Mouse (Mus musculus) testis, postnatal 10 days (tissue): Measurements from ENCODE around the gene Trim69.

Experiments
- DNase-seq: peaks from one replicate; pipeline ENCODE4 v3.0.0; 2021; ENCODE audit warnings: low spot score

Trim69 gene

DNA sequence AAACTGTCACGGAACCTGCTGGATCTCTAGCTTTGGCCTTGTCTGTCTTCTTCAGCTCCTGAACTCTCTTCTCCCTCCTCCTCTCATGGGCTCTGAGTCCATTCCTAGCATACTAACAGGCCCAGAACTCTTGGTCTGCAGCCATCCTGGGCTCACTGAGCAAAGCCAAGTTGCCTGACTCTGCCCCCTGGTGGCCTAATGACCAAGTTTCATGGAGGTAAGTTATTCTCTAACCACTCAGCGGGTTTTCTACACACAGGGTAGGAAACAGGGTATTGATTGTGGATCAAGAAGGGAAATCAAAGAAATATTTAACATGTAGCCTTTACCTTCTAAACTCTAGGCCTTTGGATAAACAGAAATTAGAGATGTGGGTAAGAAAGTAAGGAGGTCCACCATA is at the start of gene Trim69:
Trim69 (plus strand) TSS at position 21 of the 400 bp plus-strand sequence.
- peak; percentile 89 for DNase-seq

DNA sequence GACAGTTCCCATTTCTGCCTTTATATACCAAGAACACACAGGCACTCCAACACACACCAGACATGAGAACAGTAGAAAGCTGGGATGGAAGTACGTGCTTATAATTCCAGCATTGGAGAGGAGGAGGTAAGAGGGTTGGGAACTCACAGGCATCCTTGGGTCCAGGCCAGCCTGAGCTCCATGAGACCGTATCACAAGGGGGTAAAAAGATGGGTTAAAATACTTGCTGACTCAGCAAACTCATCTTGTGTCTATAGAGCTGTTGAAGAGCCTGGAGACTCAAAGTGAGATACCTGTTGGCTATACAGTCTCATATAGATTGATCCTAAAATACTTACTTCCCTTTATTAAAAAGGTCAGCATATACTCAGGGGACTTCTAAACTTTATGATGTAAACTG is 43.6 kb upstream of the Trim69 start:
- DNase-seq, result no peak

DNA sequence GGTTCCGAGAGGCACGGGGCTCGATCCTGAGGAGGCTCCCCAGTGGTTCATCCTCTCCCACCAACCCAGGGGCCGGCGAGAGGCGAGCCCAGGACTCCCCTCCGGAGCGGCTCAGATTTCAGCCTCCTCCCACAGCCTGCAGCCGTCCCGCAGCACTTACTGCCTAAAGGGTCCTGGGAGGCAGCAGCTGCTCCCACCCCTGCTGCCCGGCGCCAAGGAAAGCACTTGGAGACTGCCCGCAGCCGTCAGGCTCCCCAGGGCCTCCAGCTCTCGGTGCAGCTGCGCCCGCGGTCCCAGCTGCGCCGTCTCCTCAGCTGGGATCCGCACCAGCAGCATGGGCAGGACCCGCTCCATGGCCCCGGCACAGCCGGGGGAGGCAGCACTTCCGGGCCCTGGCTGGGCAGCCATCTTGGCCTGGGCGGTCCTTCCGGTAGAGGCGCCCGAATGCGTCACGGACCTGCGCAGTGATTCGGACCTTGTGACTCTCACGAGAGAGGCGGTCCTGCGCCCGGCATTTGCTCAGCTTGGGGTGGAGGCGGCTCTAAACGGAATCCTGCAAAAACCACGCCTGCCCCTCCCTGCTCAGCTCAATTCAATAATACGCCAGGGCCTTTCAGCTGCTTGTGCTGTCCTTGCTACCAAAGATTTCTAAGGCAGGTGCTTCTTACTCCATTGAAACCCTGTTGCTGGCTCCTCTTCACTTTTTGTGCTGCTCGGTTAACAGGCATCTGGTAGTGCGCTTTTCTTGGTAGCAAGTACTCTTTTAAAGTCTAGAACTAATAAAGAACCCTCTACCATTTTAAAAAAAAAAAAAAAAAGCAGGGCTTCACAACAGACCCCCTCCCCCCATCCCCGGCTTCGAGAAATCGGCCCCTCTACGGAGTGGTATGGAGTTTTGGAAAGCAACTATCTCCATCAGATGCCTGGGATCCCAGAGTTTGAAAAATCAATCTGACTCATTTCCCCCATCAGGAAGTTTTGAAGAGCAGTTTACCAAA is 42.2 kb upstream of the Trim69 start, which contains the start of gene Spg11:
Spg11 (minus strand) TSS at position 426 of the 998 bp plus-strand sequence.
- peak; percentile 96 for DNase-seq

DNA sequence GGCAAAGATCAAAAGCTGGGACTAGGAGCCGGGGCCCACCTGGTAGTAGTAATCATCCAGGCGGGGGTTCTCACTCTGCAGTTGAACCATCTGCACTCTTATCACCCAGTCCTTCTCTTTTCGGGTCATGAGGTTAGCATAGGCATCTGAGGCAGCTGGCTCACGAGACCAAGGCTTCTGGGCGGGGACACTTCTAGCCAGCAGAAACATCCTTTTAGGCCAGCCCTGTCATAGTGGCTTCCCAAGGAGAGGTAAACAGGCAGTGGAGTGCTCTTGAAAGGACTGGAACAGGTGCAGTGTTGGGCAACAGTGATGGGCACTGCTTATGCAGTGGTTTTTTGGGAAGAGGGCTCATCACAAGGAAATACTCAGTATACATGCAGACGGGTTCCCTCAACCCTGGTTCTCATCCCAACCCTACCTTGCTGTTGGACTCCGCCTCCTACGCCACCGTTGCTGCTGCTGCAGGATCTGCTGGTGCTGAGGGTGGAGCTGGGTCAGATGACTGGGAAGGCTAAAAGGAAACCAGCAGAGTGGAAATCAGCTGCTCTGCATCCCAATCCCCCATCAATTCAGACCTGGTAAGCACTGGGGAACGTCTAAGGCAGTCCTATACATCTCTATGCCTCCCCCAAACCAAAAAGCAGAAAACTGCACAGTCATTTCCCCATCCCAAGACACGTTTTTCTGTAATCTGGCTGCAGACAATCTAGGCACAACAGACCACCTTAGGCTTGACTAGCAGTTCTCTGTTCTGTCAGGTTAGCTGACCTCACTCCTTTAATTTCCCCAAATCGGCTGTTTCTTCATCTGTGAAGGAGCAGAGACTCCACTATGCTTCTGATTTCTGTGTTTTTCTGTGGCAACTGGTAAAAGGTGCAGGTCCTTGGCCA is 34.6 kb upstream of the Trim69 start:
- no peak for DNase-seq

DNA sequence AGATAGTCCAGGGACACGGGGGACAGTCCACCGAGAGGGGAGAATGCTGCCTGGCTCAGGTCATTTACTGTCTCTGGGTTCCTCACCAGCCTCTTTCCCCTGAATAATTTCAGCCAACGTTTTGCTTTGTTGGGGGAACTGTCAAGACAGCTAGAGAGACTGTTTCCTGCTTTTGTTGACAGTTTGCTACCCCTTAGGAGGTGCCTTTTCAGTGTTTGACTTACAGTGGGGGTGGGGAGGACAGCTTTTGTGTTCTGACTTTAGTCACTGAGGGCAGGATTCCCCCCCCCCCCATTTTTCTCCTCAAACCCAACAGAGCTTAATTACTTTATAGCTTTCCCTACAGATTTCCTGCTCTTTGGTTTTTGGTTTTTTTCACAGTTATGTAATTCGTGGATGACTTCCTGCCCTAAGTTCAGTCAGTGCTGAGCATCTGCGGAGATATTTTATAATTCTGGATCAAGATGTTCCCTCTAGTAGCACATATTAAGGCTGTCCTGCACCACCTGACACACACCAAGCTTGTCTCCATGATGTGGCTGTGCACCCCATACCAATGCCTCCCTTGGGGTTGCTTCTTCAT is 33.6 kb upstream of the Trim69 start:
- no peak for DNase-seq

DNA sequence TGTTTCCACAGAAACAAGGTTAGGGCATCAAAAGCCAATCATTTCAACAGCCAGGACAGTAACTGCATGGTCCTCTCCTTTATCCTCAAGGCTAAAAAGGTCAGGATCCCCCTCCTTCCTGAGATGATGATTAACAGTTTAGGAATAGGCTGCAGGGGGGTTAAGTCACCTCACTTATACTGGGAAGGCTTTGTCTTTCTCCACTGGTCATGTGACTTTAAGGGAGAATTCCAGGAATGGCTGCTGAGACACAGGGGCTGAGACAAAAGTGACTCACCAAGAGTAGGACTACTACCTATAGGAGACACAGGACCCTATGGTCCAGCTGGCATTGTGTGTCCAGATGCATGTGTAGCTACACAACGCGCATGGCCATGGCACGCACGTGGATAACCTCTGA is 32.9 kb upstream of the Trim69 start:
- no peak for DNase-seq

DNA sequence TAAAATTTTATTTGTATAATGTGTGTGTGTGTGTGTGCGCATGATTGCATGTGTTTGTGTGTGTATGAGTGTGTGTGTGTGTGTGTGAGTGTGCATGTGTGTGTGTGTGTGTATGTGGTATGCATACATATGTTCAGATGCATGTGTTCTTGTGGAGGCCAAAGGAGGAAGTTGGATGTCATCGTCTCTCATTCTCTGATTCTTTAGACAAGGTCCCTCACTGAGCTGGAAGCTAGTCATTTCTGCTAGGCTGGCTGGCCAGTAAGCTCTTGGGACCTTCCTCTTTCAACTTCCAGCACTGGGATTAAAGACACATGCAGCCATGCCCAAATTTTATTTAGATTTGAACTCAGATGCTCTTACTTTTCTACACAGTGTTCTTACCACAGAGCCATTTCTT is 28.4 kb upstream of the Trim69 start:
- no peak for DNase-seq

DNA sequence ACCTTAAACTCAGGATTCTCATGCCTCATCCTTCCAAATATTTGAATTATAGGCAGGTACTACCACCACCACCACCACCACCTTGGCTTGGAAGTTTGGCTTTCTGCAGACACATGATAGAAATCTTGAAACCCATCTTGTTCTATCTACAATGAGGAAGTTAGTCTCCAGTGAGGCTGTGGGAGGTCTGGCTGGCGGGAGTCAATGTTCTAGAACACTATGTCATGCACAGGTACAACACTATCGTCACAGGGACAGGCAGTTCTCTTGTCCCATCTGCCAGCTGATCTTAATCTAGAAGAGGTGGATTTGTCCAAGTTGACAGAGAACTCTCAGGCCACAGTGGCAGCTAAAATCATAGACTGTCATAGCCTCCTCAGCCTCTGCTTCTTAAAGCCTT is 27.9 kb upstream of the Trim69 start:
- no peak for DNase-seq

DNA sequence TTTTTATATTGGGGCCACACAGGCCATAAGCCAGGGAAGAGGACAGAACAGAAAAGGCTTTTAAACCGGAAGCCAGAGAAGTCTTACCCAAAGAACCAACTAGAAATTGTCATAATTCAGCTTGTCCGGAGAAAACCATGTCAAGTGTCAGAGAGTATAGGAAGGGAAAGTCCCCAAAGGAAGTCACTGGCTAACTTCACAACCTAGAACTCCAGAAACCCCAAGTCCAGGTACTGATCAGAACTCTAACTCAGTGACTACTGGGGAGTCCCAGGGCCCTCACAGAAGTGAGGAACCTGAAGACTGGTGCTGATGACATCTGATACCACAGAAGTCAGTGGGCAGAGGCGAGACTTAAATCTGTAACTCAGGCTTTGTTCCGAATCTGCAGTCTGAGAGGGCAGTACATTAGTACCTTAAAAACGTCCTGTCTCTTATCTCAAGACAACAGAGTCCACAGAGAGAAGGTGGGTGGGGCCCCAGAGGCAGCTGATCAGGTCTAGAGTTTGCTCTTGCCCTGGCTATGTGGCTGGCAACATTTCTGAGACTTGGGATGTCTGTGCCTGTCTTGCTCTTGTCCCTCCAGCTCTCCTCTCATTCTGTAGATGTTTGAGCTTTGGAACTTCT is 22.5 kb upstream of the Trim69 start:
- DNase-seq, result no peak

DNA sequence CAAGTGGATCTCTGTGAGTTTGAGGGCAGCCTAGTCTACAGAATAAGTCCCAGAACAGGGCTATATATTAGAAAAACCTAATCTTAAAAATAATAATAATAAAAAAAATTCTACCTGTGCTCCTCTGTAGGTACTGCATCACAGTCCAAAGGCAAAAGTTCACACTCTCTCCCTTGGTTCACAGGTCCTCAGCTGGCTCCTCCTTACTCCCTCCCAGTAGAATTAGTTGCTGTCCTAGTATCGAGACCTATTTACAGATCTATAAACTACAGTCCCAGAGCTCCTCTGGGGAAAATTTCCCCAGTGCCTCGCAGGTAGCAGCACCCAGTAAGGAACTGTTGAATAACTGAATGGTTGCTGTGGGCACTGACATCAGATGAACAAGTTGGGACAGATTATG is 19.7 kb upstream of the Trim69 start:
- DNase-seq, result no peak

DNA sequence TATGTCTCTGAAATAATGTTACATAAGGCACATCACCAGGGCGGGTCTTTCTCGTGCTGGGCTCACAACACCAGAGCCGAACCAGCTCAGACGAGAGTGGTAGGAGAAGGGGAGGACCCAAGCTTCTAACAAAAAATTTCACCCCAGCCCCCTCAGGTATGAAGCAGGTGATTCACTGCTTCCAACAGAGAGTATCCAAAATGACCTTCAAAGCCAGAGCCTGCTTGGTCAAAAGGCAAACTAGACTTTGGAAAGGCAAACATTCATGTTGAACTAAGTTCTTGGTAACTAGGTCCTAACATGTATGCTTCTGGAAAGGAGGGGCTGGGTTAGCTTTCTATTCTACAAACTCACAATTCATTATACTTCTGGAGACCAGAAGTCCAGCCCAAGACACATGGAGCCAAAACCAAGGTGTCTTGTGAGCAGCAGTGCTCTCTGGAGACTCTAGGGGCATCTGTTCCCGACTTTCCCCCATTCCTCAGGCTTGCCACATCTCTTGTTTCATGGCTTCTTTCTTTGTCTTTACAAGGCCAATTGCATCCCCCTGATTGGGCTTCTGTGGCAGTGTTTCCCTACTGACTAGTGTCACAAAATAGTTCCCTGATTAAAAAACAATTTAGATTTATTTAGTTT is 19.1 kb upstream of the Trim69 start:
- DNase-seq, result no peak

DNA sequence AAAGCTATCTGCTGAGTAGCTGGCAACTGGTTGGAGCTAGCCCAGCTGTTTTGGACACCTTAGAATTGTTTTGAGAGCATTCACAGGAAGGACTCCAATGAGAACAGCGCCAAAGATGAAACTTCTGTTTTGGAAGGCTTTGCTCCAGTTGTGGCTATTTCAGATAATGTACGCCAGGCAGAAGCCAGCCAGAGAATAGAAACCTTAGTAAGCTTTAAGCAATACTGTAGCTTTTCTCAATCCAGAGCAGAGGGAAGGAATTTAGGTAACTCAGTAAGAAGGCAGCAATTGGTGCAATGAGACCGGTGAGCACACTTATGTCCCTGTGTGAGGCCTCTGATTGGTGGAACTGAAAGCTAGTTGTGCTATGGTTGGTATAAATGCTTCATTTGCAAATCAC is 17.4 kb upstream of the Trim69 start:
- DNase-seq, result no peak

DNA sequence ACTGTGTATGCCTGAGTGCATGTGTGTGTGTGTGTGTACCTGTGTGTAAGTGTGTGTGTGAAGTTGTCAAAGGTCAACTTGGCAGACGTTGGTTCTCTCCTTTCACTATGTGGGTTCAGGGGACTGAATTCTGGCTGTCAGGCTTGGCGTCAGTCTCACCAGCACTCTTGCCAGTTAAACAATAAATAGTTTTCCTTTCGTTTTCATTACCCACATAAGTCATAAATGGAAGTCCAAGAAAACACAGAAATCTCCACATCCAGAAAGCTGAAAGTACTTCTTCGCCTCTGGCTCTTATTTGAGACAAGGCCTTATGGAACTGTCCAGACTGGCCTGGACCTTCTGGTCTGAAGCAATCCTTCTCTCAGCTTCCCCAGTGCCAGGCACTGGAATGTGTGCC is 14.7 kb upstream of the Trim69 start:
- no peak for DNase-seq

DNA sequence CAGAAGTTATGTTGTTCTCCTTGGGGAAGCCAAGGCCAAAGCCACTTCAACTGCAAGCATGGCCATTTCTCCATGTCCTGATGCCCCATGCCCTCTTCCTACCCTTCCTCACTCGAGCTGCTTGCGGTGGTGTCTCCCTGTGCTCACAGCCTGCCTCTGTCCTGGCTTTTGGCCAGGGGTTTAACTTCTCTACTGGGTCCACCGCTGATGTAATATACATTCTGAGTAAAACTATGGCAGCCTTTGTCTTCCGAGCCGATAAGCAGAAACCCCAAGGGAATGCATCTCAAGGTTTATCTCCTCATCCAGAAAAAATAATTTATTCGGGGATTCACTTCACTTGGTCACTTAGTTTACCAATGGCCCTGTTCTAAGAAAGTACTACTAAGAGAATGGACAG is 13.8 kb upstream of the Trim69 start:
- no peak for DNase-seq

DNA sequence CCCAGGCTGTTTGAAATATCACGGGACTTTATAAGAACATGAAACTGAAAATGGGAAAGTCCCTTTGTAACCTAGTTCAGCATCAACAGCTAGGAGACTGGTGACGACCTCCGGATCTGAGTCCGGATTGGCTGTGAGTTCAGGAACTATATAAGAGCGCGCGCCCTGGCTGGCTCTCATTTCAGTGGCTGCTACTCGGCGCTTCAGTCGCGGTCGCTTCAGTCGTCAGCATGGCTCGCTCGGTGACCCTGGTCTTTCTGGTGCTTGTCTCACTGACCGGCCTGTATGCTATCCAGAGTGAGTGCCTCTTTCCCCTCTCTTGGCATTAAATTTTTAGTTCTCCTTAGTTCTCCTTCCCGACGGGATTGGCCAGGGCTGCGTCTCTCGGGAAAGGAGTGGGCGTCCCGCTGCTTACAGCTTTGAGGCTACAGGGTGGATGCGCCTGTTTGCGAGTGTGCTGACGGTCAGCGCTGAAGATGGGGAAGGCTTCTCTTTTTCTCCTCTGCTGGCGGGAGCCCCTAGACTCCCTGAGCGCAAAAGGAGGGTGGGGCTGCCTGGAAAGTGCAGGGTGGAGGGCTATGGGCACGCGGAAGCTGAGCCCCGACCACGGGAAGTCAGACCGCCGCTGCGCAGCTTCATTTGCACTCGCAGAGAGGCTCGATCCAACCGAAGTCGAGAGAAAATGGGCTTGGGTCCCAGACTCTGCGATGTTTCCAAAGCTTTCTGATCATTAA is 12.8 kb upstream of the Trim69 start, which contains the start of gene B2m:
B2m (plus strand) TSS at position 179 of the 734 bp plus-strand sequence.
- DNase-seq, result peak; percentile 94

DNA sequence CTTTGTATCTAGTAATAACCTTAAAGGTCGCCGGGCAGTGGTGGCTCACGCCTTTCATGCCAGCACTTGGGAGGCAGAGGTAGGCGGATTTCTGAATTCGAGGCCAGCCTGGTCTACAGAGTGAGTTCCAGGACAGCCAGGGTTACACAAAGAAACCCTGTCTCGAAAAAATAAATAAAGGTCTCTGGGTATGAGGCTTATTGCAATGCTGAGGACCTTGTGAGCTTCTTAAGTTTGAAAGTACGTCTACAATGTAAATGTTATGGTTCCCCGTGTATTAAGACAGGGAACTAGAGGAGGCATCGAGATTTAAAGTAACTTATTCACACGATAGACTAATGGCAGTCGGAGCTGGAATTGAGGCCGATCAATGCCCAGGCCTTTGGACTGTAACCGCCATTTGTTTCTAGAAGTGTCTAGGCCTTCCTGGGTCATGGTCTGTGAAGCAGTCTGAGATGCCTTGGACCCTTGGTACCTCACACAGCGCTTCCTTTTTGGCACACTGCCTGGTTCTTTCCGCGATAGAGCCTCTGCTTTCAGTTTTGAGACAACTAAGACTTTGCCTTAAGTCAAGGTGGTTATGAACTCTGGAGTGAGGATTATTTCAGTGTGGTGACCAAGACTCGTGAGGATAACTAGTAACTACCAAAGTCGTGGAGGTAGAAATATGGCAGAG is 12.1 kb upstream of the Trim69 start:
- peak; percentile 65 for DNase-seq

DNA sequence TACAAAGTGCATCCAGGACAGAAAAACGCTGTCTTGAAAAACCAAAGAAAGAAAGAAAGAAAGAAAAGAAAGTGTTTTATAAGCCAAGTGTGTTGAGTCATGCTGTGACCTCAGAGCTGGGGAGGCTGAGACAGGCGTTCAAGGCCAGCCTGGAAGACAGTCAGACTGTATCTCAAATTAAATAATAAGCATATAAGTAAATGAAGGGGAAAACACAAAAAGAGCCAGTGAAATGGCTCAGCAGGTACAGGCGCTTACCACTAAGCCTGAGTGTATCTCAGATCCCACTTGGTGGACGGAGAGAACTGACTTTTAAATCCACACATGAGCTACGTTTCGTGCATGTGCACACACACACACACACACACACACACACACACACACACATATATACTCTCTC is 11.2 kb upstream of the Trim69 start:
- DNase-seq, result no peak

DNA sequence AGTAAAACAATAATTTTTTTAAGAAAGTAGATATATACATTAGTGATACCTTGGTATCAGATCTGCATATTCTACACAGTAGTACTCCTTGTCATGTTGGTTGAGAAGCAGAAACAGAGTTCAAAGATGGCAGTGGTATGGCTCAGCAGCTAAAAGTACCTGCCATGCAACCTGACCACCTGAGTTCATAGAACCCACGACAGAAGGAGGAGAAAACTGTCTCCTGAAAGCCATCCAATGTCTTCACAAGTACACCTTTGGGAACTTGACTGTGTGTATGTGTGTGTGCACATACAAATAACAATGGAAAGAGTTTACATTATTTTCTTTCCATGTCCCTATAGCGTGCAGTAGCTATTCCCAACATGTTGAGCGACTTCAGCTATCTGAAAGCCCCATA is 10.8 kb upstream of the Trim69 start:
- no peak for DNase-seq

DNA sequence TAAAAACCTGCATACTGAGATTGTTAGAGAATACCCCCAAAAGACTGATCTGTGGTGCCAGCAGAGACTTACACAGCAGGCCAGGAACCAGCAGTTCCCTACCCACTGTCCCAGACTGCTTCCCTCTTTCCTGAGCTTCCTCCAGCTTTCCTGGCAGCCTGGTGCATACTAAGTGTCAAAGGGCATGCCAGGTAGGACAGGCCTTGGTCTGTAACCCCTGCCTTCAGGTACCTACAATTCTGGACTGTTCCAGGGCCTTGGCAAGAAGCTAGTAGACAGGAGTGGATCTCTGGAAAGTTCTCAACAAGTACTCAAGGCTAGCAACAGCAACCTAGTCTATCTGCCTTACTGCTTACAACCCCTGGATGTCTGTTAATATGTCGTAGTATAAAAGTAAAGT is 9.3 kb upstream of the Trim69 start:
- DNase-seq, result no peak

DNA sequence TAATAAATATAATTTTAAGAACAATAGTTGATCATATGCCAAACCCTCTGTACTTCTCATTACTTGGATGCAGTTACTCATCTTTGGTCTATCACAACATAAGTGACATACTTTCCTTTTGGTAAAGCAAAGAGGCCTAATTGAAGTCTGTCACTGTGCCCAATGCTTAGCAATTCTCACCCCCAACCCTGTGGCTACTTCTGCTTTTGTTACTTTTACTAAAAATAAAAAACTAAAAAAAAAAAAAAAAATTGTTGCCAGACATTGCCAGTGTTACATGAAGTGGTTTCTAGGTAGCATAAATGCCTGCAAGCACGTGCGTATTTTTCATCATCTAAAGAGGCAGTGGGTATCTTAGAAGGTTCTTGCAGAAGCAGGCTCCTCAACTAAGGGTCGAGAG is 7.7 kb upstream of the Trim69 start:
- DNase-seq, result no peak
